Mouse (Mus musculus) lung, postnatal 36 days (tissue): ENCODE data around the gene Gm17374.
"Not testable (repeated sequence)": the region's sequence is repeated elsewhere in the genome, so short reads cannot be mapped to it uniquely, and the experiment has no call there.

Experiments used
- DNase-seq: peaks from one replicate; pipeline ENCODE4 v3.0.0; 2022; ENCODE audit warnings: mixed read lengths

Gene Gm17374

GRCm38 (mm10) chr2:140151743-140152142, at the start of gene Gm17374:
Gm17374 (plus strand) TSS chr2:140152043.
- not testable (repeated sequence) for DNase-seq

DNA sequence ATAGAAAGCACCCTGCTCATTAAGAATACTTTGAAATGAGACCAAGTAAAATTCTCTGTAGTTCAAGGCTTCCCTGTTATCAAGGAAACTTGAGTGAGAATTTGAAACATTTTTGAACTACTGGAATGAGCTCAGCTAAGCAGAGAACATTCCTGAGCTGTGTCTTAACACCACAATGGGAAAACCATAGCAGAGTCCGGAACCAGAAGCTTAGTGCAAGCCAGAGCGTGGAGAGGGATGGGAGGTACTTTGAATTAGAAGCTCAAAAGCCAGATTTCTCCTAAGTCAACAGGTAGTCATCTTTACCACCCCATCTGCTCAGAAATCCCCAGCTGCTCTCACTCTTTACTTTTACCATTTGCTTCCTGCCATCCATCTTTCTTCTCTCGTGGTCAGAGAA, 46.9 kb upstream of the Gm17374 start:
- no peak for DNase-seq

- peak; percentile 41 for DNase-seq
Measured at GRCm38 (mm10) chr2:140107641-140108040, 44.2 kb upstream of the Gm17374 start.

- DNase-seq = no peak
Measured at GRCm38 (mm10) chr2:140108945-140109344, 42.9 kb upstream of the Gm17374 start.

DNA sequence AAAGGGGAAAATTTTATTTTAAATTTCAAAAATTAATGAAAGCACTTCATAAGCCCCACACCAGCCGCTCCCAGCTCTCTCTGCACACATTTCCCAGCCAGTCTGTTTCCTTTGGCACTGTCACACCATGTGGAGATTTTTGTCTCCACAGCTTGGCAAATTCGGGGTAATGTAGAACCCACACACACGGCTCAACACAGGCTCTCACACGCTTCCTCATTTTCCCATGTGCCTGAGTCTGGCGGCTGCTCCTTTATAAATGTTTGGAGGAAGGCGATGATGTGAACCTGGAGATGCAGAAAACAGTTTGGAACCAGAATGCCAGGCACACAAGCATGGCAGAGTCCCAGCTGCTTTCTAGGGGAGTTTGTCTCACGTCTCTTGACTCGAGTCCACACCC, 38.0 kb upstream of the Gm17374 start:
- DNase-seq = no peak

GRCm38 (mm10) chr2:140125516-140125915, 26.3 kb upstream of the Gm17374 start:
- no peak for DNase-seq

DNA sequence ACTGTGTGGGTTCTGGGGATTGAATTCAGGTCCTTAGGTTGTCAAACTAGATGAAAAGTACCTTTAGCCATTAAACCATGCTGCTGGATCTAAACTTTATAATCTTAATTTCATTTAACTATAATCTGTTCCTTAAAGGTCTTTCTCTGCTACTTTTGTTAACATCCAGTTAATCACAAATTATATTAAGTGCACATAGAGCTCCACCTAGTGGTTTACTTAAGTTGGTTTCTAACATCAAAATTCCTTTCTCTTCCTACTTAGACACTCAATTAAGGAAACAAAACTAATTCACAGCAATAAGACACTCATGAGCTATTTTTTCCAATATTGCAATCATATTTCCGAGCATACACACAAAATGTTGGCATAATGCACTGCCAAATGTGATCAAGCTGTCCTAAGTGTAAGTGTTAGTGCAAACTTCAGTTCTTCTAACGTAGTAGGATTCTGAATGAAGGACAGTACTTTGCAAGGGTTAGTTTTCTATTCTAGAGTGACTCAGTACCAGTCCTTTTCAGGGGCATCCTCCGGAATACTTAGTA, 7.4 kb downstream of the Gm17374 start:
- peak; percentile 3 for DNase-seq

GRCm38 (mm10) chr2:140163351-140163854, 11.6 kb downstream of the Gm17374 start:
- no peak for DNase-seq

DNA sequence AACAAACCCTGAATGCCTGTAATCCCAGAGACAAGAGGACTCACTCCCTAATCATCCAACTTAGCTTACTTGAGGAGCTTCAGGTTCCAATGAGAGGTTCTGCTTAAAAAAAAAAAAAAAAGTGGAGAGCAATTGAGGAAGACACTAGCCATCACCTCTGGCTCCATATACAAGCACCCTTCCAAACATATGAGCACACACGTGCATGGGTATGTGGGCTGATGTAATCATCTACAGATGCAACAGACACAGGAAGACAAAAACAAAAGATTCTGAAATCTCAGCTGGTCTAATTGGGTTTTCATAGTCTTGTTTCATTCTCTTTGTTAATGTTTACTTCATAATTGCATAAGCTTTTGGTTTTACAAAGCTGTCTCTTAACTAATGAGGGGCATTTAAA, 17.2 kb downstream of the Gm17374 start:
- DNase-seq = no peak

DNA sequence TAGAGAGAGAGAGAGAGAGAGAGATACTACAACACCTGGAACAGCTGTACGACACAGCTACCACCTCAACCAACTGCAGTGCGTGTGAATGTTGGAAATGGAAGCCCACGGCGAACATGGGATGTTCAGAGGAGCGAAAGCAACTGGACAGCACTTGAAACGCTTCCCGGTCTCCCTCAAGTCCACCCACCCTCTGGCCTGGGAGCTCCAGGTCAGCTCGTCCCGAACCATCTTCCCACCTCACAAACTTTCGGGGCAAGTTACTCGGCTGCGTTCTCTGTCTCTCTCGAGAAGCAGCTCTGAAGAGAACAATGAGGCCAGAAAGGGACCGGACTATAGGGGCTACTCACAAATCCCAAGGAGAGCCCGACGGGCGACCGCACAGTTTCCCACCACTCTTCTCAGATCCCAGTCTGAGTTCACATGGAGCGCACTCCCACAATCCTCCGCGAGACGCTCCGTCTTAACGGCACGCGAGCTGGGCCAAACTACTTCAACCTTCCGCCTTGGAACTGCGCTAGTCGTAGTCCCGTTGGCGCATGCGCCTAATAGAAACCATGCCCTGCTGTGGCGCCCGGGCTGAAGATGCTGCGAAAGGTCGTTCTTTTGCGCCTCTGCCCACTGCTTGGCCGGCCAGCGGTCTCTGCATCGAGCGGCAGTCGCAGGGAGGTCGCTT, 18.4 kb downstream of the Gm17374 start, which contains the start of the genes Esf1 and Ndufaf5:
TSS of gene Esf1 (minus strand) at position 438 of the 676 bp plus-strand sequence.
TSS of gene Ndufaf5 (plus strand) at position 523 of the 676 bp plus-strand sequence.
- peak; percentile 97 for DNase-seq

GRCm38 (mm10) chr2:140170803-140171553, 19.1 kb downstream of the Gm17374 start:
- peak; percentile 35 for DNase-seq

DNA sequence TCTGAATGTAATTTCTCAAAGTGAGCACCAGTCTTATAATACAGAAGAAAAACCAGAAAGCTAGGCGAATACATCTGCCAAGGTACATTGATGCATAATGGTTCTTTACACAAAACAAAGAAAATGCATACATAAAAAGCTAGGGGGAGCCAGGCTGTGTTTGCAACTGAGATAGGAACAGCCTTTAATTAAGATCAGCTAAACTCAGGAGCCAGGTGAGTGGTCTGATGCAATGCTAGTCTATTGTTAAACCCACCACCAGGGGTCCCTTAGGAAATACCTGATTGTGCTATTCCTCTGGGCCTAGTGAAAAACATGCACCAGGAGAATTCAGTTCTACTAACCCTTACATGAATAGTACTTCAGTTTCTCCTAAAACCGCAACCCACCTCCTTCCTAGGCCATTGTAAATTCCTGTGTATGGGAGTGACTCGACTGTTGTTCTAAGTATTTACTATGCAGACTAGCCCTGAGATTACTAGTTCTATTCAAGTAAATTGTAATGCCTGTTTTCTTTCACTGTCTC, 33.9 kb downstream of the Gm17374 start:
- not testable (repeated sequence) for DNase-seq

- DNase-seq = no peak
Measured at GRCm38 (mm10) chr2:140200713-140201112, 48.9 kb downstream of the Gm17374 start.

- DNase-seq = no peak
Measured at GRCm38 (mm10) chr2:140202573-140202972, 50.7 kb downstream of the Gm17374 start.
